Mouse (Mus musculus): Measurements from ENCODE around the gene Wsb2. TPM values are rescaled to one million over a fixed set of nuclear protein-coding genes. Genes with fewer than 3 reads are reported as not detected.
"Not testable (repeated sequence)": the region's sequence is repeated elsewhere in the genome, so short reads cannot be mapped to it uniquely, and the experiment has no call there.

Gene Wsb2
- polyA plus RNA-seq, 1 experiment: 0.45 TPM

GRCm38 (mm10) chr5:117395834-117396233 lies 38.7 kb downstream of the Wsb2 start:
- TF ChIP-seq TAL1 (IDR thresholded peaks at IDR 0.05; ENCODE audit: low read length) (no peak), GATA1 (IDR thresholded peaks at IDR 0.05; ENCODE audit: low read length) (no peak)
- H3K9me3 ChIP-seq (ENCODE audit: control insufficient read depth, low read length): peaks cover 16% of the 10 kb centered on the region

DNA sequence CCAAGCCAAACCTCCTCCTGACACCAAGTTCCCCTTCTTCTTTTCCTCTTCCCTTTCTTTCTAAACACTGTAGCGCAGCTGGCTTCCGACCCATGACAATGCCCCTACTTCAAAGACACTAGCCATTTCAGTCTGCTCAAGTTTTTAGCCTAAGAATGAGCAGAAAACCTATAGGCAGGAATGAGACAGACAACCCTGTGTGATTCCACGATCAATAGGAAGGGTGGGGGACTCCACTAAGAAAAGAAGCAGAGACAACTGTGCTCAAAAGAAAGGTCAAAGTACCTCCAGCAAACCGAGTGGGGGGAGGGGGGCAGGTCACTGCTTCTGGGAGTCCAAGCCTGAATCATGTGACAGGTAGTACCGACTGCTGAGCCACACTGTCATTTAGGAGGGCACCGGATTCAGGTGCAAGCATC lies 39.5 kb downstream of the Wsb2 start:
- Histone ChIP-seq H3K4me1 (ENCODE audit: control insufficient read depth) (no peaks in the 10 kb centered on the region), H3K36me3 (ENCODE audit: control insufficient read depth) (no peaks in the 10 kb centered on the region), H3K4me3 (replicated peaks) (no peak overlapping the region), H3K9me3 (ENCODE audit: control insufficient read depth, low read length) (peaks cover 16% of the 10 kb centered on the region), H3K27me3 (ENCODE audit: control insufficient read depth) (no peaks in the 10 kb centered on the region; the same call in 1 of the 2 replicates)
- TF ChIP-seq TAL1 (IDR thresholded peaks at IDR 0.05; ENCODE audit: low read length) (no peak), GATA1 (IDR thresholded peaks at IDR 0.05; ENCODE audit: low read length) (no peak)

More at GRCm38 (mm10) chr5:117395834-117396233, 38.7 kb downstream of the Wsb2 start:
- H3K4me1 ChIP-seq (ENCODE audit: control insufficient read depth): no peaks in the 10 kb centered on the region
- H3K4me3 ChIP-seq (replicated peaks): no peak overlapping the region
- H3K36me3 ChIP-seq (ENCODE audit: control insufficient read depth): no peaks in the 10 kb centered on the region
- no peaks in the 10 kb centered on the region; the same call in 1 of the 2 replicates for H3K27me3 ChIP-seq (ENCODE audit: control insufficient read depth)

- H3K27me3 ChIP-seq (ENCODE audit: control insufficient read depth): no peaks in the 10 kb centered on the region; the same call in 1 of the 2 replicates
- no peak overlapping the region for H3K4me3 ChIP-seq (replicated peaks)
- TF ChIP-seq GATA1 (IDR thresholded peaks at IDR 0.05; ENCODE audit: low read length): no peak
- no peak for TF ChIP-seq TAL1 (IDR thresholded peaks at IDR 0.05; ENCODE audit: low read length)
- no peaks in the 10 kb centered on the region for H3K4me1 ChIP-seq (ENCODE audit: control insufficient read depth)
- H3K9me3 ChIP-seq (ENCODE audit: control insufficient read depth, low read length): peaks cover 13% of the 10 kb centered on the region
- no peaks in the 10 kb centered on the region for H3K36me3 ChIP-seq (ENCODE audit: control insufficient read depth)
These were observed 40.3 kb downstream of the Wsb2 start for GRCm38 (mm10) chr5:117397371-117397770.

DNA sequence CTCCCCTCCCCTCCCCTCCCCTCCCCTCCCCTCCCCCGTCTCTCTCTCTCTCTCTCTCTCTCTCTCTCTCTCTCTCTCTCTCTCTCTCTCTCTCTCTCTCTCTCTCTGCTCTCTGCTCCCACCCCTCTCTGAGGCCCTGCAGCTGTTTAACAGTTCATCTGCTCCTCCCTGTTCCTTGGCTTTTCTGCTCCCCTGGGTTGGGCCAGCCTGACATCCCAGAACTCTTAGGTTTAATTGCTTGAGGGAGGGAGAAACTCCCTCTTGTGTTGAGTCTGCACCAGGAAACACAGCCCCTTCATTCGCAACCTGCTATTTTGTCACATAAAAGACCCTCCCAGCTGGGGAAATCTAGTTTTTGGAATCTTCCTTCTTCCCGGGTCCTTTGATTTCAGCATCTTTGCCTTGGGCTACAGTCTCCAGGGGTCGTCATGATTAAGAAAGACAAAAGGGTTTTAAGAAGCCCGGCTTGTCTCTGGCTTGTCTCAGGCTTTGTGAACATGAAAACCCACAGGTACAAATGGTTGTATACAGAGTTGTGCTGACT lies 41.0 kb downstream of the Wsb2 start:
- TF ChIP-seq TAL1 (IDR thresholded peaks at IDR 0.05; ENCODE audit: low read length) (no peak), GATA1 (IDR thresholded peaks at IDR 0.05; ENCODE audit: low read length) (no peak)
- Histone ChIP-seq H3K4me1 (ENCODE audit: control insufficient read depth) (no peaks in the 10 kb centered on the region), H3K4me3 (replicated peaks) (no peak overlapping the region), H3K9me3 (ENCODE audit: control insufficient read depth, low read length) (peaks cover 6% of the 10 kb centered on the region), H3K36me3 (ENCODE audit: control insufficient read depth) (no peaks in the 10 kb centered on the region), H3K27me3 (ENCODE audit: control insufficient read depth) (no peaks in the 10 kb centered on the region; the same call in 1 of the 2 replicates)

GRCm38 (mm10) chr5:117399281-117399680 lies 42.2 kb downstream of the Wsb2 start:
- Histone ChIP-seq H3K36me3 (ENCODE audit: control insufficient read depth) (no peaks in the 10 kb centered on the region), H3K4me1 (ENCODE audit: control insufficient read depth) (no peaks in the 10 kb centered on the region), H3K9me3 (ENCODE audit: control insufficient read depth, low read length) (no peaks in the 10 kb centered on the region), H3K27me3 (ENCODE audit: control insufficient read depth) (no peaks in the 10 kb centered on the region; the same call in 1 of the 2 replicates), H3K4me3 (replicated peaks) (no peak overlapping the region)
- TF ChIP-seq GATA1 (IDR thresholded peaks at IDR 0.05; ENCODE audit: low read length): no peak
- no peak for TF ChIP-seq TAL1 (IDR thresholded peaks at IDR 0.05; ENCODE audit: low read length)

GRCm38 (mm10) chr5:117403609-117404008 lies 46.5 kb downstream of the Wsb2 start:
- Histone ChIP-seq H3K36me3 (ENCODE audit: control insufficient read depth) (no peaks in the 10 kb centered on the region), H3K4me1 (ENCODE audit: control insufficient read depth) (no peaks in the 10 kb centered on the region), H3K9me3 (ENCODE audit: control insufficient read depth, low read length) (no peaks in the 10 kb centered on the region), H3K27me3 (ENCODE audit: control insufficient read depth) (no peaks in the 10 kb centered on the region; the same call in 1 of the 2 replicates), H3K4me3 (replicated peaks) (no peak overlapping the region)
- TF ChIP-seq TAL1 (IDR thresholded peaks at IDR 0.05; ENCODE audit: low read length): no peak
- no peak for TF ChIP-seq GATA1 (IDR thresholded peaks at IDR 0.05; ENCODE audit: low read length)

- not testable (repeated sequence) for H3K27me3 ChIP-seq (ENCODE audit: control insufficient read depth); H3K4me1 ChIP-seq (ENCODE audit: control insufficient read depth); H3K9me3 ChIP-seq (ENCODE audit: control insufficient read depth, low read length); H3K36me3 ChIP-seq (ENCODE audit: control insufficient read depth); H3K4me3 ChIP-seq (replicated peaks)
These were observed 47.6 kb downstream of the Wsb2 start for GRCm38 (mm10) chr5:117404671-117405070.

GRCm38 (mm10) chr5:117408216-117408615 lies 51.1 kb downstream of the Wsb2 start:
- H3K27me3 ChIP-seq (ENCODE audit: control insufficient read depth): peaks cover 32% of the 10 kb centered on the region
- TF ChIP-seq TAL1 (IDR thresholded peaks at IDR 0.05; ENCODE audit: low read length) (no peak), GATA1 (IDR thresholded peaks at IDR 0.05; ENCODE audit: low read length) (no peak)

DNA sequence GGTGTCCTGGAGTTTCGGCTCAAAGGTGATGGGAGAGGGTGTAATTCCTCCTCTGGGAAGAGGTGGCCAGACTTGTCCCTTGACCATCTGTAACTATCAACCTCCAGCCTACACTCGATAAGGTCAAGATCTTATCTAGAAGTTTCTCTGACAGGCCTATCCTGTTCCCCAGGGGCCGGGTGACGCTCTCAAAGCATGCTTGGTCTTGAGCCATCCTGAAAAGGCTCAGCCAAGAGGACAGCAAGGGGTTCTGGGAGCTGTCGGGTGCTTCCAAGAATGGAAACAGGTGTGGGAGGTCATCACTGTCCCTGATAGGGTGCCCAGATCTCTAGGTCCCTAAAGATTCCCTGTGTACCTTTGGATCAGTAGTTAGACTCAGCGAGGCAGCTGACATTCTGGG lies 52.3 kb downstream of the Wsb2 start:
- H3K27me3 ChIP-seq (ENCODE audit: control insufficient read depth): peaks cover 44% of the 10 kb centered on the region
- TF ChIP-seq TAL1 (IDR thresholded peaks at IDR 0.05; ENCODE audit: low read length) (no peak), GATA1 (IDR thresholded peaks at IDR 0.05; ENCODE audit: low read length) (no peak)

More at GRCm38 (mm10) chr5:117408216-117408615, 51.1 kb downstream of the Wsb2 start:
- Histone ChIP-seq H3K36me3 (ENCODE audit: control insufficient read depth) (no peaks in the 10 kb centered on the region), H3K4me1 (ENCODE audit: control insufficient read depth) (no peaks in the 10 kb centered on the region), H3K9me3 (ENCODE audit: control insufficient read depth, low read length) (no peaks in the 10 kb centered on the region), H3K4me3 (replicated peaks) (no peak overlapping the region)

More for the DNA sequence above, 52.3 kb downstream of the Wsb2 start:
- H3K4me3 ChIP-seq (replicated peaks): no peak overlapping the region
- no peaks in the 10 kb centered on the region for H3K9me3 ChIP-seq (ENCODE audit: control insufficient read depth, low read length)
- H3K36me3 ChIP-seq (ENCODE audit: control insufficient read depth): no peaks in the 10 kb centered on the region
- no peaks in the 10 kb centered on the region; the same call in 1 of the 2 replicates for H3K4me1 ChIP-seq (ENCODE audit: control insufficient read depth)

All from erythroblast, embryonic 14.5 days (primary cell).